Mouse (Mus musculus): ENCODE measurements around the gene Klhl35.

- TF ChIP-seq CTCF (IDR thresholded peaks at IDR 0.05; ENCODE audit: low read depth) = no peak
- no peak for TF ChIP-seq EP300 (IDR thresholded peaks at IDR 0.05; ENCODE audit: low read depth)
These were observed at the start of gene Klhl35 for GRCm38 (mm10) chr7:99465811-99466210.

All from heart, postnatal 0 days (tissue).